ENCODE assay signal across 8 mouse cellular contexts in genomic region chr7:120097845-120098244, GRCm38 (mm10). TPM values are rescaled to one million over a fixed set of nuclear protein-coding genes. Genes with fewer than 3 reads are reported as not detected.
DNase-seq lines count a peak whose midpoint lies in the region; ATAC-seq and TF ChIP-seq lines count a peak whose summit lies in the region.

No protein-coding gene starts in this region.

- H3K27ac ChIP-seq in heart, embryonic 10.5 days: no peak overlapping the region
- no peak overlapping the region for H3K27ac ChIP-seq in forebrain, embryonic 13.5 days
- no peak overlapping the region for H3K27ac ChIP-seq in hindbrain, embryonic 10.5 days
- no peak overlapping the region for H3K27ac ChIP-seq in layer of hippocampus, adult 2 months
- H3K27ac ChIP-seq in lung, postnatal 0 days (ENCODE audit: low read length): no peak overlapping the region

- no peaks in the 10 kb centered on the region for H3K36me3 ChIP-seq in heart, embryonic 10.5 days
- no peaks in the 10 kb centered on the region for H3K36me3 ChIP-seq in forebrain, embryonic 13.5 days (ENCODE audit: poor library complexity, severe bottlenecking)
- no peaks in the 10 kb centered on the region for H3K36me3 ChIP-seq in hindbrain, embryonic 10.5 days
- H3K36me3 ChIP-seq in lung, postnatal 0 days (ENCODE audit: insufficient read depth, low read length): no peaks in the 10 kb centered on the region

- no peak overlapping the region for H3K4me3 ChIP-seq in heart, embryonic 10.5 days
- H3K4me3 ChIP-seq in forebrain, embryonic 13.5 days: no peak overlapping the region
- H3K4me3 ChIP-seq in hindbrain, embryonic 10.5 days: no peak overlapping the region
- no peak overlapping the region for H3K4me3 ChIP-seq in layer of hippocampus, adult 2 months
- no peak overlapping the region for H3K4me3 ChIP-seq in lung, postnatal 0 days (ENCODE audit: low read depth, low read length)

- H3K9ac ChIP-seq in forebrain, embryonic 13.5 days: no peak overlapping the region
- H3K9ac ChIP-seq in lung, postnatal 0 days (replicated peaks; ENCODE audit: low read depth): no peak overlapping the region

- peaks cover 4% of the 10 kb centered on the region; the same call in 1 of the 2 replicates for H3K4me1 ChIP-seq in heart, embryonic 10.5 days
- peaks cover 10% of the 10 kb centered on the region for H3K4me1 ChIP-seq in forebrain, embryonic 13.5 days
- peaks cover 15% of the 10 kb centered on the region; the same call in 1 of the 2 replicates for H3K4me1 ChIP-seq in hindbrain, embryonic 10.5 days (replicated peaks)
- no peaks in the 10 kb centered on the region; the same call in 1 of the 2 replicates for H3K4me1 ChIP-seq in lung, postnatal 0 days (ENCODE audit: insufficient read depth, low read depth, low read length)

- 6% methylated on average over 7 of the region's 7 CpGs for WGBS in heart, embryonic 10.5 days
- 12% methylated on average over 7 of the region's 7 CpGs for WGBS in forebrain, embryonic 13.5 days
- 10% methylated on average over 7 of the region's 7 CpGs for WGBS in hindbrain, embryonic 10.5 days
- 5% methylated on average over 7 of the region's 7 CpGs for WGBS in lung, postnatal 0 days

- H3K4me2 ChIP-seq in forebrain, embryonic 13.5 days: no peak overlapping the region
- H3K4me2 ChIP-seq in lung, postnatal 0 days (replicated peaks; ENCODE audit: low read depth, low read length): 0 out of 2 replicates have a peak overlapping the region, but pooled peaks have one; percentile 14

- no peak for TF ChIP-seq EP300 in lung, postnatal 0 days (IDR thresholded peaks at IDR 0.05)

- peak; percentile 74 for TF ChIP-seq CTCF in layer of hippocampus, adult 2 months (conservative IDR thresholded peaks at IDR 0.05)
- peak; percentile 77 for TF ChIP-seq CTCF in lung, postnatal 0 days (IDR thresholded peaks at IDR 0.05)

- H3K27me3 ChIP-seq in heart, embryonic 10.5 days (ENCODE audit: insufficient read depth, poor library complexity, severe bottlenecking): no peaks in the 10 kb centered on the region
- peaks cover 19% of the 10 kb centered on the region for H3K27me3 ChIP-seq in forebrain, embryonic 13.5 days
- H3K27me3 ChIP-seq in hindbrain, embryonic 10.5 days (ENCODE audit: insufficient read depth, poor library complexity, severe bottlenecking): no peaks in the 10 kb centered on the region
- no peaks in the 10 kb centered on the region for H3K27me3 ChIP-seq in lung, postnatal 0 days (replicated peaks; ENCODE audit: insufficient read depth, low read length)

- DNase-seq in heart, adult 18-20 months: peak; percentile 62 to 84
- no peak for DNase-seq in heart, embryonic 10.5 days (ENCODE audit: low spot score)
- peak; percentile 21 for DNase-seq in c-Kit-positive CD71-positive TER-119-negative erythroid progenitor cells, embryonic 14.5 days (ENCODE audit: low read depth)
- DNase-seq in hindbrain, embryonic 10.5 days (ENCODE audit: low spot score): peak; percentile 61
- peak; percentile 55 to 67 for DNase-seq in layer of hippocampus, adult 2 months (ENCODE audit: low spot score in 2 of 2)
- peak; percentile 84 for DNase-seq in lung, postnatal 0 days (ENCODE audit: low spot score)
- peak; percentile 74 to 77 for DNase-seq in right cerebral cortex, adult 2 months (ENCODE audit: low spot score in 2 of 2)

- peak; percentile 78 for ATAC-seq in forebrain, embryonic 13.5 days
- peak; percentile 68 for ATAC-seq in lung, postnatal 0 days

- no peaks in the 10 kb centered on the region for H3K9me3 ChIP-seq in heart, embryonic 10.5 days
- H3K9me3 ChIP-seq in forebrain, embryonic 13.5 days (replicated peaks): no peaks in the 10 kb centered on the region
- no peaks in the 10 kb centered on the region for H3K9me3 ChIP-seq in hindbrain, embryonic 10.5 days
- no peaks in the 10 kb centered on the region for H3K9me3 ChIP-seq in lung, postnatal 0 days (ENCODE audit: low read length)

RNA-seq across cellular contexts. Expression of gene Dnah3, which starts 2.8 kb away (rescaled TPM):
- total RNA-seq in heart, adult 18-20 months (2021): under 1 TPM in 1 of 2 experiments, not detected in 1; 0.51 TPM
- not detected in 2 replicates for polyA plus RNA-seq in heart, embryonic 10.5 days (2016; fragmentation: Nextera tagmentation; extraction: Ambion mirVana)
- polyA plus RNA-seq in forebrain, embryonic 13.5 days (2015; fragmentation: Nextera tagmentation; extraction: Ambion mirVana): 0.21 and 0.27 TPM in 2 replicates
- 0.24 TPM in 1 of 2 replicates, not detected in the other for polyA plus RNA-seq in hindbrain, embryonic 10.5 days (2016; fragmentation: Nextera tagmentation; extraction: Ambion mirVana)
- total RNA-seq in layer of hippocampus, adult 2 months (2021): under 1 TPM; 0.12 to 0.59 TPM
- 2.9 and 3.2 TPM in 2 replicates for polyA plus RNA-seq in lung, postnatal 0 days (2015; fragmentation: Nextera tagmentation; extraction: Ambion mirVana)

RNA-seq across cellular contexts. Expression of gene Tmem159, which starts 4.3 kb away (rescaled TPM):
- total RNA-seq in heart, adult 18-20 months (2021): 10 to 100 TPM; 25.9 to 26.0 TPM
- polyA plus RNA-seq in heart, embryonic 10.5 days (2016; fragmentation: Nextera tagmentation; extraction: Ambion mirVana): 18.1 and 20.4 TPM in 2 replicates
- polyA plus RNA-seq in forebrain, embryonic 13.5 days (2015; fragmentation: Nextera tagmentation; extraction: Ambion mirVana): 5.6 and 5.7 TPM in 2 replicates
- 25.1 and 27.3 TPM in 2 replicates for polyA plus RNA-seq in hindbrain, embryonic 10.5 days (2016; fragmentation: Nextera tagmentation; extraction: Ambion mirVana)
- 10 to 100 TPM; 11.3 to 11.7 TPM for total RNA-seq in layer of hippocampus, adult 2 months (2021)
- polyA plus RNA-seq in lung, postnatal 0 days (2015; fragmentation: Nextera tagmentation; extraction: Ambion mirVana): 75.5 and 79.4 TPM in 2 replicates

RNA-seq across cellular contexts. Expression of gene Zp2, which starts 47.2 kb away (rescaled TPM):
- under 1 TPM; 0.65 to 0.75 TPM for total RNA-seq in heart, adult 18-20 months (2021)
- polyA plus RNA-seq in heart, embryonic 10.5 days (2016; fragmentation: Nextera tagmentation; extraction: Ambion mirVana): not detected in 2 replicates
- not detected in 2 replicates for polyA plus RNA-seq in forebrain, embryonic 13.5 days (2015; fragmentation: Nextera tagmentation; extraction: Ambion mirVana)
- polyA plus RNA-seq in hindbrain, embryonic 10.5 days (2016; fragmentation: Nextera tagmentation; extraction: Ambion mirVana): 0.11 TPM in 1 of 2 replicates, not detected in the other
- under 1 TPM; 0.20 to 0.37 TPM for total RNA-seq in layer of hippocampus, adult 2 months (2021)
- polyA plus RNA-seq in lung, postnatal 0 days (2015; fragmentation: Nextera tagmentation; extraction: Ambion mirVana): not detected in 2 replicates
